Mouse (Mus musculus): Measurements from ENCODE around the gene Apc2.
A peak's percentile ranks its signal among the peaks of the same experiment; 100 is the strongest.

Apc2 gene

GRCm38 (mm10) chr10:80282481-80283441 lies 13.0 kb upstream of the Apc2 start:
- TF ChIP-seq POU5F1 (IDR thresholded peaks at IDR 0.05; ENCODE audit: borderline replicate concordance, low read length) (no peak), NANOG (IDR thresholded peaks at IDR 0.05; ENCODE audit: borderline replicate concordance, low read length) (no peak), CTCF (conservative IDR thresholded peaks at IDR 0.05; ENCODE audit: low read length) (no peak)
- H3K4me1 ChIP-seq (replicated peaks; ENCODE audit: low read depth, low read length) = peaks cover 92% of the 10 kb centered on the region
- H3K36me3 ChIP-seq (ENCODE audit: insufficient read depth, low read length) = peaks cover 99% of the 10 kb centered on the region
- H3K27me3 ChIP-seq (ENCODE audit: insufficient read depth, low read length) = no peaks in the 10 kb centered on the region
- H3K9me3 ChIP-seq (ENCODE audit: low read length) = no peaks in the 10 kb centered on the region
- H3K4me3 ChIP-seq (replicated peaks; ENCODE audit: low read length) = no peak overlapping the region

- no peaks in the 10 kb centered on the region for H3K27me3 ChIP-seq (ENCODE audit: insufficient read depth, low read length)
- peaks cover 86% of the 10 kb centered on the region for H3K36me3 ChIP-seq (ENCODE audit: insufficient read depth, low read length)
- H3K4me3 ChIP-seq (replicated peaks; ENCODE audit: low read length) = no peak overlapping the region
- no peak for TF ChIP-seq NANOG (IDR thresholded peaks at IDR 0.05; ENCODE audit: borderline replicate concordance, low read length)
- TF ChIP-seq POU5F1 (IDR thresholded peaks at IDR 0.05; ENCODE audit: borderline replicate concordance, low read length) = no peak
- no peak for TF ChIP-seq CTCF (conservative IDR thresholded peaks at IDR 0.05; ENCODE audit: low read length)
- H3K4me1 ChIP-seq (replicated peaks; ENCODE audit: low read depth, low read length) = peaks cover 85% of the 10 kb centered on the region
- no peaks in the 10 kb centered on the region for H3K9me3 ChIP-seq (ENCODE audit: low read length)
Observed at GRCm38 (mm10) chr10:80285222-80286070, 10.3 kb upstream of the Apc2 start.

- H3K27me3 ChIP-seq (ENCODE audit: insufficient read depth, low read length) = no peaks in the 10 kb centered on the region
- no peak overlapping the region for H3K4me3 ChIP-seq (replicated peaks; ENCODE audit: low read length)
- H3K4me1 ChIP-seq (replicated peaks; ENCODE audit: low read depth, low read length) = peaks cover 73% of the 10 kb centered on the region
- H3K36me3 ChIP-seq (ENCODE audit: insufficient read depth, low read length) = peaks cover 65% of the 10 kb centered on the region
- no peaks in the 10 kb centered on the region for H3K9me3 ChIP-seq (ENCODE audit: low read length)
- no peak for TF ChIP-seq POU5F1 (IDR thresholded peaks at IDR 0.05; ENCODE audit: borderline replicate concordance, low read length)
- TF ChIP-seq CTCF (conservative IDR thresholded peaks at IDR 0.05; ENCODE audit: low read length) = no peak
- no peak for TF ChIP-seq NANOG (IDR thresholded peaks at IDR 0.05; ENCODE audit: borderline replicate concordance, low read length)
Observed at GRCm38 (mm10) chr10:80288097-80288496, 7.7 kb upstream of the Apc2 start.

- Histone ChIP-seq H3K27me3 (ENCODE audit: insufficient read depth, low read length) (no peaks in the 10 kb centered on the region), H3K36me3 (ENCODE audit: insufficient read depth, low read length) (peaks cover 65% of the 10 kb centered on the region), H3K4me3 (replicated peaks; ENCODE audit: low read length) (no peak overlapping the region), H3K4me1 (replicated peaks; ENCODE audit: low read depth, low read length) (peaks cover 70% of the 10 kb centered on the region), H3K9me3 (ENCODE audit: low read length) (no peaks in the 10 kb centered on the region)
- TF ChIP-seq CTCF (conservative IDR thresholded peaks at IDR 0.05; ENCODE audit: low read length) = peak; percentile 26
- TF ChIP-seq POU5F1 (IDR thresholded peaks at IDR 0.05; ENCODE audit: borderline replicate concordance, low read length) = no peak
Observed at GRCm38 (mm10) chr10:80288657-80289056, 7.1 kb upstream of the Apc2 start.

GRCm38 (mm10) chr10:80292251-80293146 lies 3.3 kb upstream of the Apc2 start, which contains the start of gene Rps15:
Rps15 (plus strand) TSS chr10:80292453.
- TF ChIP-seq NANOG (IDR thresholded peaks at IDR 0.05; ENCODE audit: borderline replicate concordance, low read length) (no peak; the same call in 1 of the 2 replicates), CTCF (conservative IDR thresholded peaks at IDR 0.05; ENCODE audit: low read length) (no peak), POU5F1 (IDR thresholded peaks at IDR 0.05; ENCODE audit: borderline replicate concordance, low read length) (no peak)
- peaks cover 43% of the 10 kb centered on the region for H3K36me3 ChIP-seq (ENCODE audit: insufficient read depth, low read length)
- H3K27me3 ChIP-seq (ENCODE audit: insufficient read depth, low read length) = peaks cover 7% of the 10 kb centered on the region
- peak within 1 kb of the TSS; percentile 99 for H3K4me3 ChIP-seq (replicated peaks; ENCODE audit: low read length)
- H3K9me3 ChIP-seq (ENCODE audit: low read length) = no peaks in the 10 kb centered on the region
- peaks cover 75% of the 10 kb centered on the region for H3K4me1 ChIP-seq (replicated peaks; ENCODE audit: low read depth, low read length)

GRCm38 (mm10) chr10:80293325-80293724 lies 2.5 kb upstream of the Apc2 start:
- Histone ChIP-seq H3K4me3 (replicated peaks; ENCODE audit: low read length) (peak overlapping the region; percentile 99), H3K9me3 (ENCODE audit: low read length) (no peaks in the 10 kb centered on the region), H3K27me3 (ENCODE audit: insufficient read depth, low read length) (peaks cover 15% of the 10 kb centered on the region), H3K4me1 (replicated peaks; ENCODE audit: low read depth, low read length) (peaks cover 72% of the 10 kb centered on the region), H3K36me3 (ENCODE audit: insufficient read depth, low read length) (peaks cover 36% of the 10 kb centered on the region)
- TF ChIP-seq NANOG (IDR thresholded peaks at IDR 0.05; ENCODE audit: borderline replicate concordance, low read length) = no peak
- TF ChIP-seq POU5F1 (IDR thresholded peaks at IDR 0.05; ENCODE audit: borderline replicate concordance, low read length) = no peak
- TF ChIP-seq CTCF (conservative IDR thresholded peaks at IDR 0.05; ENCODE audit: low read length) = no peak

- TF ChIP-seq CTCF (conservative IDR thresholded peaks at IDR 0.05; ENCODE audit: low read length) (no peak), NANOG (IDR thresholded peaks at IDR 0.05; ENCODE audit: borderline replicate concordance, low read length) (no peak), POU5F1 (IDR thresholded peaks at IDR 0.05; ENCODE audit: borderline replicate concordance, low read length) (no peak)
- peak overlapping the region; percentile 99 for H3K4me3 ChIP-seq (replicated peaks; ENCODE audit: low read length)
- peaks cover 25% of the 10 kb centered on the region for H3K27me3 ChIP-seq (ENCODE audit: insufficient read depth, low read length)
- H3K36me3 ChIP-seq (ENCODE audit: insufficient read depth, low read length) = peaks cover 26% of the 10 kb centered on the region
- H3K9me3 ChIP-seq (ENCODE audit: low read length) = no peaks in the 10 kb centered on the region
- peaks cover 70% of the 10 kb centered on the region for H3K4me1 ChIP-seq (replicated peaks; ENCODE audit: low read depth, low read length)
Observed at GRCm38 (mm10) chr10:80294311-80294710, 1.5 kb upstream of the Apc2 start.

Data from E14TG2a.4 (cell line).